Mouse (Mus musculus) olfactory bulb, adult 2 months (tissue): ENCODE results near the gene Ets1. TPM values are rescaled to one million over a fixed set of nuclear protein-coding genes. Genes with fewer than 3 reads are reported as not detected.

Experiments
- H3K27ac ChIP-seq: fragments of 200-500 bp; 2 replicates; pipeline ENCODE4 v1.5.1; 2012; ENCODE audit warnings: low read depth, low read length; ENCODE audit not compliant: insufficient read depth
- H3K4me1 ChIP-seq: fragments of 200-500 bp; 2 replicates; pipeline ENCODE4 v1.6.1; 2012; ENCODE audit warnings: low read length; ENCODE audit not compliant: control insufficient read depth, insufficient read depth
- H3K4me3 ChIP-seq: fragments of 200-500 bp; 2 replicates; pipeline ENCODE4 v1.5.1; 2012; ENCODE audit warnings: mild to moderate bottlenecking, low read depth, low read length, moderate library complexity; ENCODE audit not compliant: insufficient read depth
- CTCF ChIP-seq: fragments of 200-500 bp; IDR thresholded peaks from 2 replicates; pipeline ENCODE4 v1.5.1; 2012; ENCODE audit warnings: low read depth, mild to moderate bottlenecking, low read length, moderate library complexity; ENCODE audit not compliant: insufficient read depth
- POLR2A ChIP-seq: fragments of 200-500 bp; IDR thresholded peaks from 2 replicates; pipeline ENCODE4 v1.6.1; 2012; ENCODE audit warnings: mild to moderate bottlenecking, low read depth, low read length, moderate library complexity; ENCODE audit not compliant: insufficient read depth
- WGBS: fragments of 180-500 bp; shearing (Covaris S2); methylation state at CpG from one replicate; pipeline ENCODE4 v1.1.7; 2018; 5-methylcytosine and 5-hydroxymethylcytosine counted together
- polyA plus RNA-seq: library from polyadenylated mRNA; stranded (reverse); fragments of >200 nt; gene quantifications from 2 replicates; pipeline ENCODE4 v1.2.4, GENCODE M21; 2012; ENCODE audit warnings: low replicate concordance; ENCODE audit not compliant: missing spikeins, insufficient read depth, insufficient read length

Ets1 gene
- polyA plus RNA-seq, 1 experiment, result 306 TPM

GRCm38 (mm10) chr9:32731787-32732186 lies 95.8 kb downstream of the Ets1 start:
- 78% methylated on average over 9 of the region's 9 CpGs for WGBS
- H3K4me3 ChIP-seq, result no peak overlapping the region
- H3K4me1 ChIP-seq, result no peaks in the 10 kb centered on the region; the same call in 1 of the 2 replicates
- TF ChIP-seq CTCF (no peak), POLR2A (no peak)
- H3K27ac ChIP-seq, result no peak overlapping the region

GRCm38 (mm10) chr9:32735071-32735470 lies 99.0 kb downstream of the Ets1 start:
- Histone ChIP-seq H3K4me3 (no peak overlapping the region), H3K4me1 (no peaks in the 10 kb centered on the region; the same call in 1 of the 2 replicates), H3K27ac (no peak overlapping the region)
- 77% methylated on average over 7 of the region's 7 CpGs for WGBS
- TF ChIP-seq POLR2A, result no peak
- TF ChIP-seq CTCF, result no peak

GRCm38 (mm10) chr9:32736051-32736450 lies 100.0 kb downstream of the Ets1 start:
- 47% methylated on average over 9 of the region's 9 CpGs for WGBS
- TF ChIP-seq POLR2A, result no peak
- TF ChIP-seq CTCF, result no peak
- Histone ChIP-seq H3K27ac (no peak overlapping the region), H3K4me3 (no peak overlapping the region), H3K4me1 (no peaks in the 10 kb centered on the region; the same call in 1 of the 2 replicates)

GRCm38 (mm10) chr9:32739988-32740387 lies 104.0 kb downstream of the Ets1 start:
- H3K27ac ChIP-seq, result no peak overlapping the region
- no peaks in the 10 kb centered on the region; the same call in 1 of the 2 replicates for H3K4me1 ChIP-seq
- TF ChIP-seq POLR2A (no peak), CTCF (no peak)
- WGBS, result 93% methylated on average over 4 of the region's 4 CpGs
- no peak overlapping the region for H3K4me3 ChIP-seq

GRCm38 (mm10) chr9:32740751-32741387 lies 104.8 kb downstream of the Ets1 start:
- WGBS, result 68% methylated on average over 12 of the region's 12 CpGs
- no peak overlapping the region for H3K27ac ChIP-seq
- no peak overlapping the region for H3K4me3 ChIP-seq
- TF ChIP-seq POLR2A, result no peak
- no peak for TF ChIP-seq CTCF
- H3K4me1 ChIP-seq, result no peaks in the 10 kb centered on the region; the same call in 1 of the 2 replicates

- no peak overlapping the region for H3K4me3 ChIP-seq
- H3K4me1 ChIP-seq, result no peaks in the 10 kb centered on the region; the same call in 1 of the 2 replicates
- WGBS, result 70% methylated on average over 2 of the region's 2 CpGs
- no peak overlapping the region for H3K27ac ChIP-seq
- TF ChIP-seq POLR2A, result no peak
- no peak for TF ChIP-seq CTCF
Measured at GRCm38 (mm10) chr9:32741681-32742080, 105.7 kb downstream of the Ets1 start.

- TF ChIP-seq POLR2A (no peak), CTCF (no peak)
- 85% methylated on average over 8 of the region's 8 CpGs for WGBS
- no peaks in the 10 kb centered on the region for H3K4me1 ChIP-seq
- H3K4me3 ChIP-seq, result no peak overlapping the region
- no peak overlapping the region for H3K27ac ChIP-seq
Measured at GRCm38 (mm10) chr9:32743157-32743556, 107.1 kb downstream of the Ets1 start.

GRCm38 (mm10) chr9:32743642-32744161 lies 107.7 kb downstream of the Ets1 start:
- WGBS, result 76% methylated on average over 9 of the region's 9 CpGs
- Histone ChIP-seq H3K4me3 (no peak overlapping the region), H3K4me1 (no peaks in the 10 kb centered on the region), H3K27ac (no peak overlapping the region)
- TF ChIP-seq CTCF, result no peak
- no peak for TF ChIP-seq POLR2A

GRCm38 (mm10) chr9:32744288-32744687 lies 108.3 kb downstream of the Ets1 start:
- TF ChIP-seq POLR2A (no peak), CTCF (no peak)
- Histone ChIP-seq H3K4me1 (no peaks in the 10 kb centered on the region), H3K27ac (no peak overlapping the region), H3K4me3 (no peak overlapping the region)
- WGBS, result 78% methylated on average over 9 of the region's 9 CpGs

GRCm38 (mm10) chr9:32745079-32745763 lies 109.2 kb downstream of the Ets1 start:
- H3K27ac ChIP-seq, result no peak overlapping the region
- H3K4me3 ChIP-seq, result no peak overlapping the region
- WGBS, result 90% methylated on average over 12 of the region's 12 CpGs
- TF ChIP-seq CTCF (no peak), POLR2A (no peak)
- no peaks in the 10 kb centered on the region for H3K4me1 ChIP-seq
